Mouse (Mus musculus): ENCODE measurements around the gene Maip1.

DNA sequence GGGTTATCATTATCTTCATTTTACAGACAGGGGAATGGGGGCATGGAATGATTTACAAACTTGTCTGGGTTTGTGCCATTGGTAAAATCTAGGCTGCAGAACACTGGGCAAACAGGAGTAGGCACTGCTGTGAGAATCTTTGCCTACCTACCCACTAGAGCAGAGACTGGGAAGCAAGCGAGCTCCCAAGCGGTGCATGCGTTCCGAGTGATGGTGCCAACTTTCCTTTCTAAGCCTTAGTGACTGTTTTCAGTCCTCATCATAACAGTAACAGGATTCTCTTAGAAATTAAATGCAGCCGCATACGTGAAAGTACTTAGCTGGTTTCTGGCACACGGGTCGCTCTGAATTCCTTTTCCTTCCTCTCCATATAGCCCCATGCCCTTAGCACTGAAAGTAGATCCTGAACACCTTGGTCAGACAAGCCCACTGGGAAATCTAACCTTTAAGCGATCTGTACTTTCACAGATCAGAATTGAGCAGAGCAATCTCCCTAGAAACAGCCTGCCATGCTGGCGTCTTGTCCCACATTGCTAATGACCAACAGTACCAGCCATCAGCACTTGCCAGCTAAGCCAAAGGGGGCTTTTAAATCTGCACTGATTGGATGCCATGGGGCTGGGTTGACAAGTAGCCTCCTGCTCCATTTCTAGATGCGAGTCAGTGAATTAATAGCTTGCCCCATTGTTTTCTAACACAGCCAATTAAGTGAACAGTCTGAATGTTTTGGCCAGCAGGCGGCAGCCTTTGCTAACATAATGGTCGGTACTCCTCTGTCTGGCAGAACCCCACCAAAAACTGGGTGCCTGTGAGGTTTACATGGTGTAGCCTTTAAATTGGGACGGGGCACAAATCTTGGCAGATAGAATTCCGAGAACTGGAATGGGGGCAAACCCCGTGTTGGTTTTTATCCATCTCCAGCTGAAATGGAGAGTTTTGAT, 22.5 kb downstream of the Maip1 start:
- TF ChIP-seq CTCF (IDR thresholded peaks at IDR 0.05; ENCODE audit: low read depth, low read length): peak; percentile 41; the same call in 1 of the 2 replicates
- no peak for TF ChIP-seq TAL1 (conservative IDR thresholded peaks at IDR 0.05; ENCODE audit: low read depth, low read length)

Measured in G1E (cell line).